Mouse (Mus musculus): ENCODE results near the gene Znrf2. TPM values are rescaled to one million over a fixed set of nuclear protein-coding genes. Genes with fewer than 3 reads are reported as not detected.
A peak's percentile ranks its signal among the peaks of the same experiment; 100 is the strongest.

Znrf2 gene
- total and polyA plus RNA-seq, 3 experiments, result 16.1 to 21.3 TPM; not detected in 1

GRCm38 (mm10) chr6:54848546-54848945 lies 31.8 kb downstream of the Znrf2 start (continued):
- no peak for TF ChIP-seq POLR2AphosphoS2 (IDR thresholded peaks at IDR 0.05; ENCODE audit: low read length)

- H3K4me3 ChIP-seq (ENCODE audit: control insufficient read depth in 1 of 2, insufficient read depth in 1 of 2, low read depth in 2 of 2, low read length in 2 of 2), result no peak overlapping the region
- TF ChIP-seq TCF12 (IDR thresholded peaks at IDR 0.05; ENCODE audit: low read depth, low read length) (peak; percentile 46; the same call in 1 of the 2 replicates), CHD1 (IDR thresholded peaks at IDR 0.05; ENCODE audit: low read depth, low read length) (no peak), ZNF384 (IDR thresholded peaks at IDR 0.05; ENCODE audit: low read depth, low read length) (0 out of 2 replicates have a peak, but pooled peaks have one; percentile 11), ETS1 (IDR thresholded peaks at IDR 0.05; ENCODE audit: low read depth, low read length) (0 out of 2 replicates have a peak, but pooled peaks have one; percentile 14), RCOR1 (IDR thresholded peaks at IDR 0.05; ENCODE audit: low read depth, low read length) (peak; percentile 65; the same call in 1 of the 2 replicates), UBTF (IDR thresholded peaks at IDR 0.05; ENCODE audit: borderline replicate concordance, insufficient read depth, low read depth, low read length) (no peak), GATA1 (IDR thresholded peaks at IDR 0.05; ENCODE audit: low read depth, low read length) (peak; percentile 52; the same call in 1 of the 2 replicates), MEF2A (IDR thresholded peaks at IDR 0.05; ENCODE audit: extremely low read depth, insufficient replicate concordance, low read depth, low read length, poor library complexity, severe bottlenecking) (0 out of 2 replicates have a peak, but pooled peaks have one; percentile 14), EP300 (IDR thresholded peaks at IDR 0.05; ENCODE audit: low read depth in 1 of 2, low read length in 2 of 2) (peak; percentile 52 to 58), TAL1 (IDR thresholded peaks at IDR 0.05; ENCODE audit: low read length) (peak; percentile 58), RAD21 (IDR thresholded peaks at IDR 0.05; ENCODE audit: low read depth, low read length) (no peak)
- no peaks in the 10 kb centered on the region for H3K27me3 ChIP-seq (ENCODE audit: control insufficient read depth in 1 of 2, insufficient read depth in 2 of 2, low read length in 2 of 2)
- no peak overlapping the region for H3K9ac ChIP-seq (ENCODE audit: control insufficient read depth, low read depth, low read length, poor library complexity, severe bottlenecking)
- H3K36me3 ChIP-seq (ENCODE audit: control insufficient read depth in 1 of 2, insufficient read depth in 2 of 2, low read length in 2 of 2), result peaks cover 0 to 57% of the 10 kb centered on the region in 2 experiments; a peak in 2 of 4 replicates
- peak; percentile 41 for DNase-seq (ENCODE audit: low read depth, low spot score)
- no peak overlapping the region for H3K27ac ChIP-seq (ENCODE audit: control insufficient read depth, low read depth, low read length)
- H3K9me3 ChIP-seq (replicated peaks; ENCODE audit: insufficient read depth, low read length), result no peaks in the 10 kb centered on the region
- peaks cover 33 to 35% of the 10 kb centered on the region in 2 experiments for H3K4me1 ChIP-seq (ENCODE audit: control insufficient read depth in 1 of 2, insufficient read depth in 2 of 2, low read length in 2 of 2)
- H3K79me2 ChIP-seq (ENCODE audit: control insufficient read depth, insufficient read depth, low read length, poor library complexity), result peaks cover 23% of the 10 kb centered on the region
Measured at GRCm38 (mm10) chr6:54849179-54850156, 32.8 kb downstream of the Znrf2 start.

- peaks cover 44 to 48% of the 10 kb centered on the region in 2 experiments for H3K4me1 ChIP-seq (ENCODE audit: control insufficient read depth in 1 of 2, insufficient read depth in 2 of 2, low read length in 2 of 2)
Measured at GRCm38 (mm10) chr6:54851778-54852177, 35.1 kb downstream of the Znrf2 start.

More at GRCm38 (mm10) chr6:54851778-54852177, 35.1 kb downstream of the Znrf2 start:
- H3K27ac ChIP-seq (ENCODE audit: control insufficient read depth, low read depth, low read length), result peak overlapping the region; percentile 31; the same call in 1 of the 2 replicates
- H3K4me3 ChIP-seq (ENCODE audit: control insufficient read depth in 1 of 2, insufficient read depth in 1 of 2, low read depth in 2 of 2, low read length in 2 of 2), result 0 out of 4 replicates have a peak overlapping the region, but pooled peaks of 1 of the 2 experiments have one; percentile 9
- TF ChIP-seq TAL1 (IDR thresholded peaks at IDR 0.05; ENCODE audit: low read length) (peak; percentile 75), E2F4 (IDR thresholded peaks at IDR 0.05; ENCODE audit: borderline replicate concordance, low read depth, low read length) (no peak), MAX (IDR thresholded peaks at IDR 0.05; ENCODE audit: low read length) (0 out of 2 replicates have a peak, but pooled peaks have one; percentile 19), NELFE (IDR thresholded peaks at IDR 0.05; ENCODE audit: low read depth, low read length) (no peak), CHD1 (IDR thresholded peaks at IDR 0.05; ENCODE audit: low read depth, low read length) (no peak), EP300 (IDR thresholded peaks at IDR 0.05; ENCODE audit: low read depth in 1 of 2, low read length in 2 of 2) (peak; percentile 49 to 72), RAD21 (IDR thresholded peaks at IDR 0.05; ENCODE audit: low read depth, low read length) (no peak), SMC3 (IDR thresholded peaks at IDR 0.05; ENCODE audit: low read depth, low read length) (no peak), MEF2A (IDR thresholded peaks at IDR 0.05; ENCODE audit: extremely low read depth, insufficient replicate concordance, low read depth, low read length, poor library complexity, severe bottlenecking) (peak; percentile 94), ZC3H11A (IDR thresholded peaks at IDR 0.05; ENCODE audit: low read depth, low read length) (no peak), POLR2A (IDR thresholded peaks at IDR 0.05; ENCODE audit: control insufficient read depth in 1 of 2, insufficient read depth in 1 of 2, low read depth in 1 of 2, low read length in 2 of 2, poor library complexity in 1 of 2) (no peak), MXI1 (IDR thresholded peaks at IDR 0.05; ENCODE audit: low read depth, low read length) (0 out of 2 replicates have a peak, but pooled peaks have one; percentile 34), GATA1 (IDR thresholded peaks at IDR 0.05; ENCODE audit: low read depth, low read length) (peak; percentile 83), TCF12 (IDR thresholded peaks at IDR 0.05; ENCODE audit: low read depth, low read length) (peak; percentile 49; the same call in 1 of the 2 replicates), RCOR1 (IDR thresholded peaks at IDR 0.05; ENCODE audit: low read depth, low read length) (peak; percentile 31; the same call in 1 of the 2 replicates), ETS1 (IDR thresholded peaks at IDR 0.05; ENCODE audit: low read depth, low read length) (peak; percentile 80)
- no peaks in the 10 kb centered on the region for H3K27me3 ChIP-seq (ENCODE audit: control insufficient read depth in 1 of 2, insufficient read depth in 2 of 2, low read length in 2 of 2)
- H3K9ac ChIP-seq (ENCODE audit: control insufficient read depth, low read depth, low read length, poor library complexity, severe bottlenecking), result no peak overlapping the region
- H3K79me2 ChIP-seq (ENCODE audit: control insufficient read depth, insufficient read depth, low read length, poor library complexity), result peaks cover 30% of the 10 kb centered on the region
- no peaks in the 10 kb centered on the region for H3K9me3 ChIP-seq (replicated peaks; ENCODE audit: insufficient read depth, low read length)
- peak; percentile 68 for DNase-seq (ENCODE audit: low read depth, low spot score)
- H3K36me3 ChIP-seq (ENCODE audit: control insufficient read depth in 1 of 2, insufficient read depth in 2 of 2, low read length in 2 of 2), result peaks cover 0 to 60% of the 10 kb centered on the region in 2 experiments; a peak in 2 of 4 replicates
